Mouse (Mus musculus) hindbrain, embryonic 12.5 days (tissue): ENCODE data around the gene Metrnl. TPM values are rescaled to one million over a fixed set of nuclear protein-coding genes. Genes with fewer than 3 reads are reported as not detected.
"Not testable (repeated sequence)": the region's sequence is repeated elsewhere in the genome, so short reads cannot be mapped to it uniquely, and the experiment has no call there.

Source experiments
- ATAC-seq: fragments of 200-750 bp; cut with Nextera tagmentation; 2 replicates; pipeline ENCODE4 v1.8.0; 2017; ENCODE audit warnings: moderate TSS enrichment; ENCODE audit not compliant: low FRiP score
- H3K27ac ChIP-seq: fragments of 300-500 bp; sonication (generic); 2 replicates; pipeline ENCODE4 v1.5.1; 2016; ENCODE audit warnings: mild to moderate bottlenecking
- H3K27me3 ChIP-seq: fragments of 300-500 bp; sonication (generic); 2 replicates; pipeline ENCODE4 v1.6.1; 2016; ENCODE audit warnings: mild to moderate bottlenecking
- H3K36me3 ChIP-seq: fragments of 300-500 bp; sonication (generic); 2 replicates; pipeline ENCODE4 v1.6.1; 2016; ENCODE audit warnings: mild to moderate bottlenecking
- H3K4me1 ChIP-seq: fragments of 300-500 bp; sonication (generic); 2 replicates; pipeline ENCODE4 v1.6.1; 2016
- H3K4me2 ChIP-seq: fragments of 300-500 bp; sonication (generic); replicated peaks from 2 replicates; pipeline ENCODE4 v1.6.1; 2016; ENCODE audit warnings: mild to moderate bottlenecking
- H3K4me3 ChIP-seq: fragments of 300-500 bp; sonication (generic); 2 replicates; pipeline ENCODE4 v1.5.1; 2016; ENCODE audit warnings: mild to moderate bottlenecking
- H3K9ac ChIP-seq: fragments of 300-500 bp; sonication (generic); 2 replicates; pipeline ENCODE4 v1.6.1; 2016; ENCODE audit warnings: mild to moderate bottlenecking, moderate library complexity
- H3K9me3 ChIP-seq: fragments of 300-500 bp; sonication (generic); replicated peaks from 2 replicates; pipeline ENCODE4 v1.6.1; 2016; ENCODE audit warnings: mild to moderate bottlenecking
- WGBS: fragments of 180-500 bp; shearing (Covaris S2); methylation state at CpG from one replicate; pipeline ENCODE4 v1.1.7; 2016; 5-methylcytosine and 5-hydroxymethylcytosine counted together
- polyA plus RNA-seq: library from polyadenylated mRNA; unstranded; fragments of >200 nt; fragmentation: Nextera tagmentation; extraction: Ambion mirVana; gene quantifications from 2 replicates; pipeline ENCODE4 v1.2.1, GENCODE M21; 2016

The Metrnl gene
- 22.3 and 26.1 TPM in 2 replicates for polyA plus RNA-seq

- H3K4me1 ChIP-seq = peaks cover 13% of the 10 kb centered on the region
- peak within 1 kb of the TSS; percentile 99 for H3K4me2 ChIP-seq
- no peak for ATAC-seq
- H3K9me3 ChIP-seq = no peaks in the 10 kb centered on the region
- WGBS = 85% methylated on average over 5 of the region's 5 CpGs
- no peaks in the 10 kb centered on the region for H3K36me3 ChIP-seq
- H3K4me3 ChIP-seq = peak within 1 kb of the TSS; percentile 70
- H3K9ac ChIP-seq = peak within 1 kb of the TSS; percentile 65
- H3K27me3 ChIP-seq = peaks cover 48% of the 10 kb centered on the region
- H3K27ac ChIP-seq = no peak within 1 kb of the TSS
Measured at GRCm38 (mm10) chr11:121701244-121701643, at the start of gene Metrnl. TSS of gene Metrnl (plus strand) at chr11:121701544.

GRCm38 (mm10) chr11:121651556-121651955, 49.8 kb upstream of the Metrnl start:
- Histone ChIP-seq H3K9ac (no peak overlapping the region), H3K4me1 (no peaks in the 10 kb centered on the region), H3K4me3 (no peak overlapping the region), H3K4me2 (no peak overlapping the region), H3K9me3 (no peaks in the 10 kb centered on the region), H3K27me3 (no peaks in the 10 kb centered on the region), H3K27ac (no peak overlapping the region), H3K36me3 (no peaks in the 10 kb centered on the region)
- no peak for ATAC-seq
- 97% methylated on average over 9 of the region's 9 CpGs for WGBS

- WGBS = 95% methylated on average over 5 of the region's 5 CpGs
- no peak for ATAC-seq
- H3K9me3 ChIP-seq = no peaks in the 10 kb centered on the region
Measured at GRCm38 (mm10) chr11:121651983-121652382, 49.4 kb upstream of the Metrnl start.

GRCm38 (mm10) chr11:121652547-121653305, 48.6 kb upstream of the Metrnl start:
- Histone ChIP-seq H3K4me2 (no peak overlapping the region), H3K4me1 (no peaks in the 10 kb centered on the region), H3K27me3 (no peaks in the 10 kb centered on the region), H3K27ac (no peak overlapping the region), H3K9ac (no peak overlapping the region), H3K4me3 (no peak overlapping the region), H3K9me3 (no peaks in the 10 kb centered on the region), H3K36me3 (no peaks in the 10 kb centered on the region)
- no peak for ATAC-seq
- WGBS = 55% methylated on average over 10 of the region's 10 CpGs

More at GRCm38 (mm10) chr11:121651983-121652382, 49.4 kb upstream of the Metrnl start:
- H3K27ac ChIP-seq = no peak overlapping the region
- no peaks in the 10 kb centered on the region for H3K27me3 ChIP-seq
- H3K36me3 ChIP-seq = no peaks in the 10 kb centered on the region
- no peak overlapping the region for H3K4me3 ChIP-seq
- no peak overlapping the region for H3K4me2 ChIP-seq
- no peak overlapping the region for H3K9ac ChIP-seq
- no peaks in the 10 kb centered on the region for H3K4me1 ChIP-seq

- no peak overlapping the region for H3K4me3 ChIP-seq
- no peak for ATAC-seq
- H3K9ac ChIP-seq = no peak overlapping the region
- H3K27me3 ChIP-seq = no peaks in the 10 kb centered on the region
- 80% methylated on average over 4 of the region's 4 CpGs for WGBS
- H3K27ac ChIP-seq = no peak overlapping the region
- no peaks in the 10 kb centered on the region for H3K9me3 ChIP-seq
- H3K36me3 ChIP-seq = no peaks in the 10 kb centered on the region
- no peak overlapping the region for H3K4me2 ChIP-seq
- H3K4me1 ChIP-seq = no peaks in the 10 kb centered on the region
Measured at GRCm38 (mm10) chr11:121653631-121654030, 47.7 kb upstream of the Metrnl start.

- H3K4me3 ChIP-seq = no peak overlapping the region
- ATAC-seq = no peak
- H3K4me2 ChIP-seq = no peak overlapping the region
- no peaks in the 10 kb centered on the region for H3K36me3 ChIP-seq
- no peak overlapping the region for H3K27ac ChIP-seq
- no peaks in the 10 kb centered on the region for H3K9me3 ChIP-seq
- WGBS = 81% methylated on average over 9 of the region's 9 CpGs
- no peak overlapping the region for H3K9ac ChIP-seq
- H3K27me3 ChIP-seq = no peaks in the 10 kb centered on the region
- H3K4me1 ChIP-seq = no peaks in the 10 kb centered on the region
Measured at GRCm38 (mm10) chr11:121654406-121654945, 46.9 kb upstream of the Metrnl start.

- Histone ChIP-seq H3K4me2 (no peak overlapping the region), H3K4me1 (no peaks in the 10 kb centered on the region), H3K27ac (no peak overlapping the region), H3K9me3 (no peaks in the 10 kb centered on the region), H3K27me3 (no peaks in the 10 kb centered on the region), H3K4me3 (no peak overlapping the region), H3K36me3 (no peaks in the 10 kb centered on the region), H3K9ac (no peak overlapping the region)
- WGBS = 83% methylated on average over 6 of the region's 6 CpGs
- ATAC-seq = no peak
Measured at GRCm38 (mm10) chr11:121655166-121655806, 46.1 kb upstream of the Metrnl start.

- H3K27ac ChIP-seq = no peak overlapping the region
- no peaks in the 10 kb centered on the region for H3K27me3 ChIP-seq
- no peak overlapping the region for H3K4me2 ChIP-seq
- H3K9ac ChIP-seq = no peak overlapping the region
- no peak for ATAC-seq
- H3K4me3 ChIP-seq = no peak overlapping the region
- WGBS = 85% methylated on average over 6 of the region's 6 CpGs
- H3K4me1 ChIP-seq = no peaks in the 10 kb centered on the region
- H3K9me3 ChIP-seq = no peaks in the 10 kb centered on the region
- no peaks in the 10 kb centered on the region for H3K36me3 ChIP-seq
Measured at GRCm38 (mm10) chr11:121655807-121656511, 45.4 kb upstream of the Metrnl start.

GRCm38 (mm10) chr11:121658151-121658550, 43.2 kb upstream of the Metrnl start:
- ATAC-seq = no peak
- Histone ChIP-seq H3K27me3 (no peaks in the 10 kb centered on the region), H3K9me3 (no peaks in the 10 kb centered on the region), H3K36me3 (no peaks in the 10 kb centered on the region), H3K4me1 (no peaks in the 10 kb centered on the region), H3K4me3 (no peak overlapping the region), H3K27ac (no peak overlapping the region), H3K4me2 (no peak overlapping the region), H3K9ac (no peak overlapping the region)
- WGBS = 52% methylated on average over 1 of the region's 1 CpGs

GRCm38 (mm10) chr11:121660604-121661003, 40.7 kb upstream of the Metrnl start:
- not testable (repeated sequence) for H3K4me3 ChIP-seq, H3K36me3 ChIP-seq, H3K4me2 ChIP-seq, H3K9ac ChIP-seq, ATAC-seq, H3K27me3 ChIP-seq, H3K9me3 ChIP-seq, H3K27ac ChIP-seq, H3K4me1 ChIP-seq
- WGBS = 92% methylated on average over 2 of the region's 2 CpGs

GRCm38 (mm10) chr11:121661116-121661515, 40.2 kb upstream of the Metrnl start:
- no peaks in the 10 kb centered on the region for H3K27me3 ChIP-seq
- no peak overlapping the region for H3K9ac ChIP-seq
- ATAC-seq = no peak
- no peak overlapping the region for H3K4me3 ChIP-seq
- H3K36me3 ChIP-seq = no peaks in the 10 kb centered on the region
- 91% methylated on average over 2 of the region's 2 CpGs for WGBS
- no peaks in the 10 kb centered on the region for H3K9me3 ChIP-seq
- H3K4me2 ChIP-seq = no peak overlapping the region
- H3K27ac ChIP-seq = no peak overlapping the region
- H3K4me1 ChIP-seq = no peaks in the 10 kb centered on the region

- WGBS = 92% methylated on average over 4 of the region's 4 CpGs
- Histone ChIP-seq H3K9ac (no peak overlapping the region), H3K36me3 (no peaks in the 10 kb centered on the region), H3K9me3 (no peaks in the 10 kb centered on the region), H3K27ac (no peak overlapping the region), H3K4me3 (no peak overlapping the region), H3K4me1 (peaks cover 6% of the 10 kb centered on the region; the same call in 1 of the 2 replicates), H3K4me2 (no peak overlapping the region), H3K27me3 (no peaks in the 10 kb centered on the region)
- ATAC-seq = no peak
Measured at GRCm38 (mm10) chr11:121667541-121667940, 33.8 kb upstream of the Metrnl start.
